26 mouse cellular contexts compared by ENCODE assay signal in the genomic region with DNA sequence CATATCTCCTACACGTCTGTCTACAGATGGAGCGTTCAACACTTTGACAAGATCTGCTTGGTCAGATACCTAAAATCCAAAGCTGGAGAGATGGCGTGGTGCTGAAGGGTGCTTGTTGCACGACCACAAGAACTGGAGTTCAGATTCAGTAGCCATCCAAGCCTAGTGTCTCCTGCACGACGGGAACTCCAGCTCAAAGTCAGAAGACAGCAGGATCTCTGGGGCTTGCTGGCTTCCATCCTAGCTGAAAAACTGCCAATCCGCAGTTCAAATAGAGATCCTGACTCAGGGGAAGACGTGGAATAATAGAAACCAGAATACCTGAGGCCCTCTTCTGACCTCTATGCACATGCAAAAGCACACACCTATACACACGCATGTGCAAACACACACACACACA. TPM values are rescaled to one million over a fixed set of nuclear protein-coding genes. Genes with fewer than 3 reads are reported as not detected.
DNase-seq lines count a peak whose midpoint lies in the region.
"Had no signal": no experiment of that assay in that cellular context is flagged by ENCODE, and none has a peak within 500 bp of the region (broad histone marks: within the 10 kb centered on the region; RNA-seq: fewer than 3 reads in every experiment).

No protein-coding gene starts in this region.

- H3K27me3 ChIP-seq in heart, embryonic 10.5 days (ENCODE audit: insufficient read depth, poor library complexity, severe bottlenecking): no peaks in the 10 kb centered on the region
- H3K27me3 ChIP-seq: CH12.LX; heart, embryonic 15.5 days; liver, embryonic 13.5 days; midbrain, embryonic 13.5 days; neural tube, embryonic 13.5 days had no signal

- H3K9me3 ChIP-seq in heart, embryonic 10.5 days: no peaks in the 10 kb centered on the region
- H3K9me3 ChIP-seq: heart, embryonic 15.5 days; hindbrain, embryonic 10.5 days; intestine, embryonic 15.5 days; liver, embryonic 13.5 days; midbrain, embryonic 13.5 days; neural tube, embryonic 13.5 days had no signal

- DNase-seq in adrenal gland, postnatal 10 days: peak; percentile 10
- DNase-seq in adrenal gland, postnatal 36 days: no peak
- peak; percentile 45 for DNase-seq in gastrocnemius, adult 18-20 months (ENCODE audit: low spot score)
- DNase-seq in gastrocnemius, adult 8-10 months (ENCODE audit: low spot score in 2 of 2): no peak
- DNase-seq in heart, adult 8-10 months (ENCODE audit: low spot score): peak; percentile 38
- DNase-seq in heart, embryonic 10.5 days (ENCODE audit: low spot score): no peak
- DNase-seq in kidney, postnatal 36 days: peak; percentile 36 to 45
- no peak for DNase-seq in kidney, adult 18-20 months
- DNase-seq: adrenal gland, adult 8-10 months; cerebellum, adult 11-12 months; gastrocnemius, postnatal 36 days; liver, embryonic 13.5 days; lung, adult 2 months; lung, postnatal 10 days; right cerebral cortex, postnatal 4 days; thymus, adult 18-20 months; thymus, postnatal 25 days had no signal

- no peak overlapping the region for H3K4me3 ChIP-seq in heart, embryonic 10.5 days
- H3K4me3 ChIP-seq: heart, embryonic 15.5 days; hindbrain, embryonic 10.5 days; intestine, embryonic 15.5 days; layer of hippocampus, adult 2 months; liver, embryonic 13.5 days; midbrain, embryonic 13.5 days; neural tube, embryonic 13.5 days had no signal

- peaks cover 19% of the 10 kb centered on the region for H3K4me1 ChIP-seq in heart, embryonic 10.5 days
- H3K4me1 ChIP-seq: intestine, embryonic 15.5 days had no signal

- WGBS in heart, embryonic 10.5 days: 90% methylated on average over 9 of the region's 9 CpGs

- H3K36me3 ChIP-seq in heart, embryonic 10.5 days: no peaks in the 10 kb centered on the region
- H3K36me3 ChIP-seq: heart, embryonic 15.5 days; hindbrain, embryonic 10.5 days; intestine, embryonic 15.5 days; liver, embryonic 13.5 days; midbrain, embryonic 13.5 days; neural tube, embryonic 13.5 days had no signal

- no peak overlapping the region for H3K27ac ChIP-seq in heart, embryonic 10.5 days
- H3K27ac ChIP-seq: heart, embryonic 15.5 days; hindbrain, embryonic 10.5 days; intestine, embryonic 15.5 days; liver, embryonic 13.5 days; macrophage; midbrain, embryonic 13.5 days; neural tube, embryonic 13.5 days; stomach, postnatal 0 days had no signal

RNA-seq across cellular contexts. Expression of gene Nek7, which starts 52.0 kb away (rescaled TPM):
- 10 to 100 TPM; 44.1 to 45.6 TPM for total RNA-seq in adrenal gland, postnatal 10 days (2021)
- total RNA-seq in adrenal gland, postnatal 36 days (2021): 10 to 100 TPM; 47.5 to 54.7 TPM
- total RNA-seq in gastrocnemius, adult 18-20 months (2021): 100 to 1,000 TPM; 111 to 124 TPM
- total RNA-seq in gastrocnemius, adult 8-10 months (2022): 100 to 1,000 TPM; 119 to 137 (median 125) TPM
- total RNA-seq in heart, adult 8-10 months (2022): 10 to 100 TPM; 76.3 to 80.2 (median 78.5) TPM
- 35.5 and 40.6 TPM in 2 replicates for polyA plus RNA-seq in heart, embryonic 10.5 days (2016; fragmentation: Nextera tagmentation; extraction: Ambion mirVana)

Comparison
In these comparisons a context has a peak if more than half of its experiments do, and no peak if none do; other contexts are left out.
1. DNase-seq: peak in adrenal gland, postnatal 10 days (single experiment), gastrocnemius, adult 18-20 months (single experiment), heart, adult 8-10 months (single experiment) and kidney, postnatal 36 days (2 of 2); none in adrenal gland, postnatal 36 days (0 of 2), gastrocnemius, adult 8-10 months (0 of 2), heart, embryonic 10.5 days (single experiment) and kidney, adult 18-20 months (single experiment).